ENCODE assay signal across 8 mouse cellular contexts in the genomic region with DNA sequence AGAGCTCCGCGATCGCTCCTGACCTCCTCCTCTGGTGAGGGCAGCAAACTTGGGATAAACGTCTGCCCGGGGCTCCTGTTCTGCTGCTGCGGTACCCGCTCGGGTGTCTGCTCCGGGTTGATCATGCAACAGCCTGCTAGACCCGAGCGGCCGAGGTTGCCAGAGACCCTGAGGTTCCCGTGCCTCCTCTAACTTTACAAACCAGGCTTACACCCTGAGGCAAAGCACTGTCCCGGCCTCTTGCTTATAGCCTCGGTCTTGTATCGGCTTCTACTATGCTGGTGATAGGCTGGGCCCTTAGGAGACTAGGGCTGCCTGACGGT. TPM values are rescaled to one million over a fixed set of nuclear protein-coding genes. Genes with fewer than 3 reads are reported as not detected.
DNase-seq lines count a peak whose midpoint lies in the region; ATAC-seq and TF ChIP-seq lines count a peak whose summit lies in the region.

No protein-coding gene starts in this region.

- intact Hi-C loops in gastrocnemius, adult 2 months (cut with DNase I) = no loop called here

- no peak for TF ChIP-seq CTCF in gastrocnemius, adult 2 months (IDR thresholded peaks at IDR 0.05)
- TF ChIP-seq CTCF in spleen, adult 2 months (IDR thresholded peaks at IDR 0.05; ENCODE audit: extremely low read depth, insufficient read depth, insufficient read length, insufficient replicate concordance) = no peak
- TF ChIP-seq CTCF in stomach, postnatal 0 days (IDR thresholded peaks at IDR 0.05; ENCODE audit: low read depth) = no peak

- H3K4me1 ChIP-seq in spleen, adult 2 months (ENCODE audit: control insufficient read depth, insufficient read depth, insufficient read length) = no peaks in the 10 kb centered on the region
- H3K4me1 ChIP-seq in liver, embryonic 13.5 days (replicated peaks) = peaks cover 9% of the 10 kb centered on the region
- H3K4me1 ChIP-seq in stomach, postnatal 0 days (replicated peaks; ENCODE audit: control insufficient read depth, insufficient read depth) = no peaks in the 10 kb centered on the region

- H3K27ac ChIP-seq in gastrocnemius, adult 2 months = peak overlapping the region; percentile 66
- H3K27ac ChIP-seq in spleen, adult 2 months (ENCODE audit: insufficient read depth, low read length) = 0 out of 2 replicates have a peak overlapping the region, but pooled peaks have one; percentile 2
- no peak overlapping the region for H3K27ac ChIP-seq in liver, embryonic 13.5 days
- H3K27ac ChIP-seq in stomach, postnatal 0 days (replicated peaks) = peak overlapping the region; percentile 53; the same call in 1 of the 2 replicates

- no peak for DNase-seq in gastrocnemius, adult 2 months
- DNase-seq in gastrocnemius, postnatal 10 days = no peak
- DNase-seq in spleen, adult 2 months (ENCODE audit: low read depth in 1 of 2, low spot score in 2 of 2) = no peak
- no peak for DNase-seq in spleen, postnatal 4 days (ENCODE audit: low spot score in 2 of 2)
- DNase-seq in liver, embryonic 13.5 days = no peak
- DNase-seq in stomach, postnatal 0 days (ENCODE audit: low spot score) = no peak
- DNase-seq in MN1 (ENCODE audit: low spot score) = no peak
- no peak for DNase-seq in kidney, postnatal 4 days

- no peak overlapping the region for H3K9ac ChIP-seq in liver, embryonic 13.5 days
- peak overlapping the region; percentile 62 for H3K9ac ChIP-seq in stomach, postnatal 0 days (ENCODE audit: low read length)

- H3K27me3 ChIP-seq in spleen, adult 2 months (ENCODE audit: control insufficient read depth, insufficient read depth, low read length) = peaks cover 6% of the 10 kb centered on the region
- peaks cover 85% of the 10 kb centered on the region for H3K27me3 ChIP-seq in liver, embryonic 13.5 days
- H3K27me3 ChIP-seq in stomach, postnatal 0 days (ENCODE audit: control insufficient read depth, insufficient read depth, low read length) = no peaks in the 10 kb centered on the region; the same call in 1 of the 2 replicates

- peak overlapping the region; percentile 68 for H3K4me2 ChIP-seq in liver, embryonic 13.5 days
- peak overlapping the region; percentile 89 for H3K4me2 ChIP-seq in stomach, postnatal 0 days (replicated peaks; ENCODE audit: low read depth)

- WGBS in spleen, adult 2 months = 2% methylated on average over 17 of the region's 17 CpGs
- WGBS in liver, embryonic 13.5 days (ENCODE audit: insufficient replicate concordance) = 5% methylated on average over 17 of the region's 17 CpGs
- WGBS in stomach, postnatal 0 days = 2% methylated on average over 15 of the region's 17 CpGs

- ATAC-seq in liver, embryonic 13.5 days (ENCODE audit: low read depth) = 0 out of 2 replicates have a peak, but pooled peaks have one; percentile 29
- ATAC-seq in stomach, postnatal 0 days (ENCODE audit: low FRiP score, low TSS enrichment) = no peak

- TF ChIP-seq POLR2A in spleen, adult 2 months (IDR thresholded peaks at IDR 0.05; ENCODE audit: low read depth, low read length) = no peak

- TF ChIP-seq EP300 in stomach, postnatal 0 days (optimal IDR thresholded peaks at IDR 0.05) = no peak

- no peaks in the 10 kb centered on the region for H3K9me3 ChIP-seq in liver, embryonic 13.5 days (replicated peaks)
- no peaks in the 10 kb centered on the region for H3K9me3 ChIP-seq in stomach, postnatal 0 days (ENCODE audit: control insufficient read depth, low read length)

- H3K4me3 ChIP-seq in gastrocnemius, adult 2 months = peak overlapping the region; percentile 78
- H3K4me3 ChIP-seq in spleen, adult 2 months (ENCODE audit: extremely low read depth, insufficient read depth, insufficient read length) = peak overlapping the region; percentile 28; the same call in 1 of the 2 replicates
- peak overlapping the region; percentile 49 for H3K4me3 ChIP-seq in liver, embryonic 13.5 days (replicated peaks)
- peak overlapping the region; percentile 60 for H3K4me3 ChIP-seq in stomach, postnatal 0 days (ENCODE audit: low read depth, low read length)

- H3K36me3 ChIP-seq in spleen, adult 2 months (ENCODE audit: control insufficient read depth, insufficient read depth, low read length) = no peaks in the 10 kb centered on the region
- no peaks in the 10 kb centered on the region for H3K36me3 ChIP-seq in liver, embryonic 13.5 days
- H3K36me3 ChIP-seq in stomach, postnatal 0 days (ENCODE audit: control insufficient read depth, insufficient read depth, low read length) = no peaks in the 10 kb centered on the region

RNA-seq across cellular contexts. Expression of a gene that starts 0.8 kb away (rescaled TPM):
- 1 to 10 TPM in 1 of 2 experiments, under 1 TPM in 1; 0.71 to 1.8 TPM for total RNA-seq in gastrocnemius, adult 2 months (2021)
- total RNA-seq in gastrocnemius, postnatal 10 days (2021) = 1 to 10 TPM; 4.9 to 6.1 TPM
- 20.0 and 20.7 TPM in 2 replicates for polyA plus RNA-seq in spleen, adult 2 months (2012; rRNA removed)
- polyA plus RNA-seq in liver, embryonic 13.5 days (2015; fragmentation: Nextera tagmentation; extraction: Ambion mirVana) = 0.12 and 0.15 TPM in 2 replicates
- 3.0 TPM in 2 replicates for polyA plus RNA-seq in stomach, postnatal 0 days (2015; fragmentation: Nextera tagmentation; extraction: Ambion mirVana)

Comparison
In these comparisons a context has a peak if more than half of its experiments do, and no peak if none do; other contexts are left out.
1. H3K4me3 ChIP-seq: peak in every context shown above with its lines; median percentile 78 in gastrocnemius, adult 2 months; 60 in stomach, postnatal 0 days; 49 in liver, embryonic 13.5 days; 28 in spleen, adult 2 months.